Mouse (Mus musculus) MEL-GATA-1-ER (cell line): Measurements from ENCODE around the gene Prex1.

Source experiments
- DNase-seq: peaks from one replicate; pipeline ENCODE4 v3.0.0-alpha.2; 2012; ENCODE audit warnings: low read depth; ENCODE audit errors: extremely low read depth

The Prex1 gene

GRCm38 (mm10) chr2:166661971-166662370 is 51.7 kb downstream of the Prex1 start:
- no peak for DNase-seq

- DNase-seq, result no peak
Observed at GRCm38 (mm10) chr2:166661498-166661897, 52.1 kb downstream of the Prex1 start.

- DNase-seq, result no peak
Observed at GRCm38 (mm10) chr2:166658380-166658779, 55.3 kb downstream of the Prex1 start.

GRCm38 (mm10) chr2:166657451-166658011 is 56.1 kb downstream of the Prex1 start:
- no peak for DNase-seq

GRCm38 (mm10) chr2:166656630-166657029 is 57.0 kb downstream of the Prex1 start:
- peak; percentile 37 for DNase-seq

- DNase-seq, result peak; percentile 72
Observed at GRCm38 (mm10) chr2:166655727-166656520, 57.7 kb downstream of the Prex1 start.

- no peak for DNase-seq
Observed at GRCm38 (mm10) chr2:166655308-166655707, 58.3 kb downstream of the Prex1 start.

GRCm38 (mm10) chr2:166654875-166655274 is 58.8 kb downstream of the Prex1 start:
- no peak for DNase-seq

- no peak for DNase-seq
Observed at GRCm38 (mm10) chr2:166653564-166653963, 60.1 kb downstream of the Prex1 start.

- no peak for DNase-seq
Observed at GRCm38 (mm10) chr2:166652672-166653071, 61.0 kb downstream of the Prex1 start.

- DNase-seq, result no peak
Observed at GRCm38 (mm10) chr2:166651317-166652030, 62.2 kb downstream of the Prex1 start.

- DNase-seq, result no peak
Observed at GRCm38 (mm10) chr2:166650414-166650813, 63.2 kb downstream of the Prex1 start.

GRCm38 (mm10) chr2:166647242-166647641 is 66.4 kb downstream of the Prex1 start:
- no peak for DNase-seq

GRCm38 (mm10) chr2:166646434-166647088 is 67.1 kb downstream of the Prex1 start:
- no peak for DNase-seq

- no peak for DNase-seq
Observed at GRCm38 (mm10) chr2:166644816-166645215, 68.8 kb downstream of the Prex1 start.

- no peak for DNase-seq
Observed at GRCm38 (mm10) chr2:166642581-166642987, 71.0 kb downstream of the Prex1 start.

- no peak for DNase-seq
Observed at GRCm38 (mm10) chr2:166639750-166640149, 73.9 kb downstream of the Prex1 start.

GRCm38 (mm10) chr2:166638947-166639641 is 74.5 kb downstream of the Prex1 start:
- DNase-seq, result no peak

GRCm38 (mm10) chr2:166638079-166638800 is 75.4 kb downstream of the Prex1 start:
- no peak for DNase-seq

GRCm38 (mm10) chr2:166637673-166637990 is 76.0 kb downstream of the Prex1 start:
- no peak for DNase-seq
